Mouse (Mus musculus) CH12.LX (cell line): ENCODE measurements around the gene Znhit3. TPM values are rescaled to one million over a fixed set of nuclear protein-coding genes. Genes with fewer than 3 reads are reported as not detected.
A peak's percentile ranks its signal among the peaks of the same experiment; 100 is the strongest.

Experiments used
- DNase-seq: peaks from one replicate; pipeline ENCODE4 v3.0.0-alpha.2; 2013; ENCODE audit errors: extremely low read depth
- H3K27ac ChIP-seq: 2 replicates; pipeline ENCODE4 v1.5.1; 2012; ENCODE audit warnings: low read depth, mild to moderate bottlenecking, control low read depth, moderate library complexity; ENCODE audit not compliant: insufficient read depth
- H3K27me3 ChIP-seq: replicated peaks from 2 replicates; pipeline ENCODE3; 2012; ENCODE audit warnings: inconsistent platforms
- H3K36me3 ChIP-seq, 2 experiments: replicated peaks in 1 of 2; 2 replicates each; pipeline versions ENCODE3 to v1.6.1; 2012; ENCODE audit warnings: inconsistent platforms in 1 of 2, low read length in 1 of 2, mild to moderate bottlenecking in 1 of 2, mixed read lengths in 1 of 2, moderate library complexity in 1 of 2; ENCODE audit not compliant: control insufficient read depth in 1 of 2, insufficient read depth in 1 of 2
- H3K4me1 ChIP-seq, 2 experiments: 2 replicates each; pipeline ENCODE4 v1.6.1; 2012; ENCODE audit warnings: inconsistent platforms in 1 of 2, moderate library complexity in 1 of 2; ENCODE audit not compliant: insufficient read depth in 2 of 2, control insufficient read depth in 1 of 2
- H3K4me2 ChIP-seq: 2 replicates; pipeline ENCODE4 v1.6.1; 2012; ENCODE audit warnings: low read depth, mild to moderate bottlenecking, control low read depth; ENCODE audit not compliant: poor library complexity, insufficient read depth, severe bottlenecking
- H3K4me3 ChIP-seq, 3 experiments: fragments of 150-350 bp in 1 of 3; sonication (generic) in 1 of 3; replicated peaks in 1 of 3; 2 replicates each; pipeline versions ENCODE3 to v1.5.1; 2011 to 2012; ENCODE audit warnings: low read depth in 2 of 3, low read length in 2 of 3, mild to moderate bottlenecking in 2 of 3, moderate library complexity in 2 of 3, control low read depth in 1 of 3, improper control_type of control experiment in 1 of 3, inconsistent platforms in 1 of 3, mixed read lengths in 1 of 3; ENCODE audit not compliant: poor library complexity in 1 of 3
- H3K79me2 ChIP-seq: replicated peaks from 2 replicates; pipeline ENCODE4 v1.6.1; 2012; ENCODE audit warnings: mild to moderate bottlenecking, moderate library complexity; ENCODE audit not compliant: control insufficient read depth, poor library complexity, insufficient read depth, severe bottlenecking; ENCODE audit errors: extremely low read depth
- H3K9ac ChIP-seq: 2 replicates; pipeline ENCODE4 v1.6.1; 2012; ENCODE audit warnings: low read depth, mild to moderate bottlenecking, control low read depth, moderate library complexity; ENCODE audit not compliant: insufficient read depth
- H3K9me3 ChIP-seq: replicated peaks from 2 replicates; pipeline ENCODE3; 2012; ENCODE audit warnings: low read length, inconsistent platforms, mixed read lengths
- BHLHE40 ChIP-seq: IDR thresholded peaks from 2 replicates; pipeline ENCODE4 v1.6.1; 2011; ENCODE audit warnings: mild to moderate bottlenecking, low read depth, low read length, improper control_type of control experiment
- CHD1 ChIP-seq: IDR thresholded peaks from 2 replicates; pipeline ENCODE4 v1.6.1; 2012; ENCODE audit warnings: low read depth, low read length, improper control_type of control experiment, inconsistent platforms
- ELF1 ChIP-seq: IDR thresholded peaks from 2 replicates; pipeline ENCODE4 v1.6.1; 2014; ENCODE audit warnings: low read depth, mild to moderate bottlenecking, inconsistent platforms, low read length, improper control_type of control experiment
- EP300 ChIP-seq: IDR thresholded peaks from 2 replicates; pipeline ENCODE4 v1.6.1; 2011; ENCODE audit warnings: low read length, improper control_type of control experiment
- ETS1 ChIP-seq: conservative IDR thresholded peaks from 2 replicates; pipeline ENCODE4 v1.6.1; 2012; ENCODE audit warnings: low read depth, mild to moderate bottlenecking, inconsistent platforms, low read length, improper control_type of control experiment, moderate library complexity
- HCFC1 ChIP-seq: IDR thresholded peaks from 2 replicates; pipeline ENCODE4 v1.6.1; 2012; ENCODE audit warnings: low read depth, mild to moderate bottlenecking, inconsistent platforms, low read length, improper control_type of control experiment
- KAT2A ChIP-seq: IDR thresholded peaks from 2 replicates; pipeline ENCODE4 v1.6.1; 2012; ENCODE audit warnings: low read length, improper control_type of control experiment, inconsistent platforms; ENCODE audit not compliant: insufficient replicate concordance
- MAFK ChIP-seq: IDR thresholded peaks from 2 replicates; pipeline ENCODE4 v1.6.1; 2011; ENCODE audit warnings: low read length, improper control_type of control experiment; ENCODE audit not compliant: insufficient replicate concordance
- MAX ChIP-seq: IDR thresholded peaks from 2 replicates; pipeline ENCODE4 v1.6.1; 2011; ENCODE audit warnings: low read length, improper control_type of control experiment
- MEF2A ChIP-seq: IDR thresholded peaks from 2 replicates; pipeline ENCODE4 v1.6.1; 2014; ENCODE audit warnings: low read depth, mild to moderate bottlenecking, inconsistent platforms, low read length, improper control_type of control experiment, borderline replicate concordance
- MXI1 ChIP-seq: IDR thresholded peaks from 2 replicates; pipeline ENCODE4 v1.6.1; 2011; ENCODE audit warnings: mild to moderate bottlenecking, low read depth, low read length, improper control_type of control experiment
- MYC ChIP-seq: IDR thresholded peaks from 2 replicates; pipeline ENCODE4 v1.6.1; 2011; ENCODE audit warnings: low read depth, mild to moderate bottlenecking, improper control_type of control experiment, low read length
- NELFE ChIP-seq: IDR thresholded peaks from 2 replicates; pipeline ENCODE4 v1.6.1; 2011; ENCODE audit warnings: low read depth, low read length, improper control_type of control experiment
- NRF1 ChIP-seq: IDR thresholded peaks from 2 replicates; pipeline ENCODE4 v1.6.1; 2014; ENCODE audit warnings: low read depth, mild to moderate bottlenecking, inconsistent platforms, low read length, improper control_type of control experiment, moderate library complexity
- PAX5 ChIP-seq: IDR thresholded peaks from 2 replicates; pipeline ENCODE4 v1.6.1; 2012; ENCODE audit warnings: low read length, inconsistent platforms, mixed read lengths
- POLR2A ChIP-seq: IDR thresholded peaks from 2 replicates; pipeline ENCODE4 v1.6.1; 2011; ENCODE audit warnings: low read depth, mild to moderate bottlenecking, improper control_type of control experiment, low read length
- POLR2AphosphoS2 ChIP-seq: IDR thresholded peaks from 2 replicates; pipeline ENCODE4 v1.6.1; 2011; ENCODE audit warnings: low read depth, low read length, improper control_type of control experiment
- RAD21 ChIP-seq: IDR thresholded peaks from 2 replicates; pipeline ENCODE4 v1.6.1; 2011; ENCODE audit warnings: low read depth, mild to moderate bottlenecking, low read length, improper control_type of control experiment, moderate library complexity
- RCOR1 ChIP-seq: conservative IDR thresholded peaks from 2 replicates; pipeline ENCODE4 v1.6.1; 2012; ENCODE audit warnings: low read depth, mild to moderate bottlenecking, inconsistent platforms, low read length, improper control_type of control experiment
- SIN3A ChIP-seq: IDR thresholded peaks from 2 replicates; pipeline ENCODE4 v1.6.1; 2012; ENCODE audit warnings: low read length, improper control_type of control experiment, inconsistent platforms
- TCF12 ChIP-seq: IDR thresholded peaks from 2 replicates; pipeline ENCODE4 v1.6.1; 2014; ENCODE audit warnings: low read depth, mild to moderate bottlenecking, inconsistent platforms, low read length, improper control_type of control experiment
- UBTF ChIP-seq: IDR thresholded peaks from 2 replicates; pipeline ENCODE4 v1.6.1; 2012; ENCODE audit warnings: low read depth, mild to moderate bottlenecking, inconsistent platforms, low read length, improper control_type of control experiment, moderate library complexity
- USF1 ChIP-seq: IDR thresholded peaks from 2 replicates; pipeline ENCODE4 v1.6.1; 2014; ENCODE audit warnings: low read depth, mild to moderate bottlenecking, inconsistent platforms, low read length, improper control_type of control experiment
- USF2 ChIP-seq: conservative IDR thresholded peaks from 2 replicates; pipeline ENCODE4 v1.6.1; 2011; ENCODE audit warnings: low read depth, low read length, improper control_type of control experiment
- dilution Hi-C: fragments of 300-500 bp; cut with MboI; formaldehyde crosslinking; loops from 2 replicates; pipeline ENCODE4 v1.14.3; 2020; ENCODE audit warnings: low sequenced_read_pairs; ENCODE audit not compliant: extremely low pct_unique_long_range_greater_than_20kb, extremely low pct_ligation_motif_present
- in situ Hi-C: fragments of 300-500 bp; cut with MboI; formaldehyde crosslinking; loops from 3 replicates; pipeline ENCODE4 v1.14.3; 2019; ENCODE audit warnings: low sequenced_read_pairs, low pct_ligation_motif_present, low pct_unique_long_range_greater_than_20kb, mixed read lengths
- polyA plus RNA-seq: library from polyadenylated mRNA; unstranded; fragments of >175 nt; gene quantifications from 2 replicates; pipeline ENCODE4 v1.2.1, GENCODE M21; 2012; ENCODE audit warnings: low read depth; ENCODE audit not compliant: insufficient read length
- total RNA-seq, 2 experiments: library from RNA; depleted of rRNA; stranded (reverse); fragments of 300-350 nt in 1 of 2; fragments of >200 nt in 1 of 2; gene quantifications; 2 replicates each; pipeline ENCODE4 v1.2.3; 2012 to 2014

Gene Znhit3
- total and polyA plus RNA-seq, 3 experiments = 59.3 to 130 (median 62.9) TPM

GRCm38 (mm10) chr11:84944639-84945435 lies 28.7 kb upstream of the Znhit3 start:
- dilution Hi-C loops (no loop called here), in situ Hi-C loops (no loop called here)
- H3K4me1 ChIP-seq = no peaks in the 10 kb centered on the region
- DNase-seq = no peak
- H3K4me3 ChIP-seq = no peak overlapping the region
- no peaks in the 10 kb centered on the region for H3K36me3 ChIP-seq
- TF ChIP-seq POLR2A = no peak
- no peak for TF ChIP-seq USF1
- no peak for TF ChIP-seq HCFC1
- no peak for TF ChIP-seq ETS1
- no peak for TF ChIP-seq POLR2AphosphoS2
- no peak for TF ChIP-seq PAX5
- TF ChIP-seq RAD21 = no peak
- no peak for TF ChIP-seq NRF1
- TF ChIP-seq BHLHE40 = no peak
- TF ChIP-seq TCF12 = no peak
- TF ChIP-seq EP300 = no peak
- no peak for TF ChIP-seq MEF2A
- no peak for TF ChIP-seq KAT2A
- H3K9me3 ChIP-seq = peaks cover 7% of the 10 kb centered on the region
- no peak overlapping the region for H3K4me2 ChIP-seq
- no peaks in the 10 kb centered on the region for H3K79me2 ChIP-seq
- no peak overlapping the region for H3K9ac ChIP-seq
- H3K27me3 ChIP-seq = peaks cover 72% of the 10 kb centered on the region
- H3K27ac ChIP-seq = no peak overlapping the region

GRCm38 (mm10) chr11:84943948-84944347 lies 27.8 kb upstream of the Znhit3 start:
- DNase-seq = peak; percentile 33
- Histone ChIP-seq H3K36me3 (no peaks in the 10 kb centered on the region), H3K4me3 (no peak overlapping the region), H3K4me2 (peak overlapping the region; percentile 4; the same call in 1 of the 2 replicates), H3K27ac (no peak overlapping the region), H3K79me2 (no peaks in the 10 kb centered on the region), H3K27me3 (peaks cover 72% of the 10 kb centered on the region), H3K9ac (no peak overlapping the region), H3K9me3 (peaks cover 7% of the 10 kb centered on the region), H3K4me1 (no peaks in the 10 kb centered on the region)
- no peak for TF ChIP-seq USF1
- no peak for TF ChIP-seq HCFC1
- TF ChIP-seq RCOR1 = no peak
- TF ChIP-seq CHD1 = no peak
- no peak for TF ChIP-seq KAT2A
- TF ChIP-seq MEF2A = no peak
- no peak for TF ChIP-seq POLR2AphosphoS2
- TF ChIP-seq MAX = peak; percentile 75
- TF ChIP-seq UBTF = peak; percentile 56; the same call in 1 of the 2 replicates
- TF ChIP-seq USF2 = no peak
- TF ChIP-seq SIN3A = peak; percentile 88
- no peak for TF ChIP-seq MAFK
- TF ChIP-seq ELF1 = peak; percentile 41; the same call in 1 of the 2 replicates
- TF ChIP-seq MXI1 = peak; percentile 98
- TF ChIP-seq NELFE = no peak
- 0 out of 2 replicates have a peak, but pooled peaks have one; percentile 21 for TF ChIP-seq MYC
- dilution Hi-C loops (no loop called here), in situ Hi-C loops (no loop called here)
